Mouse (Mus musculus) MEL (cell line): ENCODE results near the gene Slc5a2. TPM values are rescaled to one million over a fixed set of nuclear protein-coding genes. Genes with fewer than 3 reads are reported as not detected.

Source experiments
- DNase-seq: peaks from one replicate; pipeline ENCODE4 v3.0.0; 2011; ENCODE audit warnings: low read depth, low spot score
- H3K27ac ChIP-seq: 2 replicates; pipeline ENCODE4 v1.5.1; 2012; ENCODE audit warnings: low read depth, mild to moderate bottlenecking, control low read depth, low read length, moderate library complexity; ENCODE audit not compliant: control insufficient read depth
- H3K27me3 ChIP-seq, 2 experiments: fragments of 150-350 bp in 1 of 2; sonication (generic) in 1 of 2; 2 replicates each; pipeline ENCODE4 v1.6.1; 2012; ENCODE audit warnings: low read length in 2 of 2, mild to moderate bottlenecking in 2 of 2, improper control_type of control experiment in 1 of 2, moderate library complexity in 1 of 2; ENCODE audit not compliant: insufficient read depth in 2 of 2, control insufficient read depth in 1 of 2
- H3K36me3 ChIP-seq, 2 experiments: 2 replicates each; pipeline ENCODE4 v1.6.1; 2012 to 2014; ENCODE audit warnings: low read length in 2 of 2, improper control_type of control experiment in 1 of 2, inconsistent platforms in 1 of 2, mild to moderate bottlenecking in 1 of 2; ENCODE audit not compliant: insufficient read depth in 2 of 2, control insufficient read depth in 1 of 2
- H3K4me1 ChIP-seq, 2 experiments: fragments of 150-350 bp in 1 of 2; sonication (generic) in 1 of 2; 2 replicates each; pipeline ENCODE4 v1.6.1; 2012; ENCODE audit warnings: low read length in 2 of 2, improper control_type of control experiment in 1 of 2, mild to moderate bottlenecking in 1 of 2; ENCODE audit not compliant: insufficient read depth in 2 of 2, control insufficient read depth in 1 of 2
- H3K4me3 ChIP-seq, 2 experiments: fragments of 150-350 bp in 1 of 2; sonication (generic) in 1 of 2; 2 replicates each; pipeline ENCODE4 v1.5.1; 2012; ENCODE audit warnings: low read depth in 2 of 2, low read length in 2 of 2, mild to moderate bottlenecking in 2 of 2, moderate library complexity in 2 of 2, control low read depth in 1 of 2, improper control_type of control experiment in 1 of 2; ENCODE audit not compliant: control insufficient read depth in 1 of 2, insufficient read depth in 1 of 2
- H3K79me2 ChIP-seq: 2 replicates; pipeline ENCODE4 v1.6.1; 2012; ENCODE audit warnings: mild to moderate bottlenecking, low read length, moderate library complexity; ENCODE audit not compliant: control insufficient read depth, poor library complexity, insufficient read depth
- H3K9ac ChIP-seq: 2 replicates; pipeline ENCODE4 v1.6.1; 2012; ENCODE audit warnings: low read depth, mild to moderate bottlenecking, control low read depth, low read length, moderate library complexity; ENCODE audit not compliant: control insufficient read depth, poor library complexity, severe bottlenecking
- H3K9me3 ChIP-seq: fragments of 150-350 bp; sonication (generic); replicated peaks from 2 replicates; pipeline ENCODE4 v1.6.1; 2012; ENCODE audit warnings: mild to moderate bottlenecking, low read length, improper control_type of control experiment, moderate library complexity; ENCODE audit not compliant: insufficient read depth
- BHLHE40 ChIP-seq: IDR thresholded peaks from 2 replicates; pipeline ENCODE4 v1.6.1; 2012; ENCODE audit warnings: low read depth, mild to moderate bottlenecking, inconsistent platforms, low read length, improper control_type of control experiment, borderline replicate concordance
- CHD1 ChIP-seq: IDR thresholded peaks from 2 replicates; pipeline ENCODE4 v1.6.1; 2012; ENCODE audit warnings: low read depth, mild to moderate bottlenecking, inconsistent platforms, low read length, improper control_type of control experiment
- CHD2 ChIP-seq: IDR thresholded peaks from 2 replicates; pipeline ENCODE4 v1.6.1; 2011; ENCODE audit warnings: low read length, improper control_type of control experiment
- E2F4 ChIP-seq: IDR thresholded peaks from 2 replicates; pipeline ENCODE4 v1.6.1; 2011; ENCODE audit warnings: low read depth, low read length, improper control_type of control experiment, borderline replicate concordance
- EP300 ChIP-seq, 2 experiments: IDR thresholded peaks; 2 replicates each; pipeline ENCODE4 v1.6.1; 2011; ENCODE audit warnings: improper control_type of control experiment in 2 of 2, low read length in 2 of 2, low read depth in 1 of 2, mild to moderate bottlenecking in 1 of 2
- ETS1 ChIP-seq: IDR thresholded peaks from 2 replicates; pipeline ENCODE4 v1.6.1; 2012; ENCODE audit warnings: low read depth, mild to moderate bottlenecking, inconsistent platforms, low read length, improper control_type of control experiment, moderate library complexity
- GABPA ChIP-seq: IDR thresholded peaks from 2 replicates; pipeline ENCODE4 v1.6.1; 2012; ENCODE audit warnings: low read depth, mild to moderate bottlenecking, inconsistent platforms, low read length, improper control_type of control experiment, moderate library complexity
- GATA1 ChIP-seq: IDR thresholded peaks from 2 replicates; pipeline ENCODE4 v1.6.1; 2011; ENCODE audit warnings: low read depth, low read length, improper control_type of control experiment
- HCFC1 ChIP-seq: IDR thresholded peaks from 2 replicates; pipeline ENCODE4 v1.6.1; 2012; ENCODE audit warnings: low read depth, mild to moderate bottlenecking, inconsistent platforms, low read length, improper control_type of control experiment, moderate library complexity
- JUND ChIP-seq: IDR thresholded peaks from 2 replicates; pipeline ENCODE4 v1.6.1; 2011; ENCODE audit warnings: low read depth, mild to moderate bottlenecking, improper control_type of control experiment, low read length
- MAFK ChIP-seq: IDR thresholded peaks from 2 replicates; pipeline ENCODE4 v1.6.1; 2011; ENCODE audit warnings: low read depth, mild to moderate bottlenecking, low read length, improper control_type of control experiment, borderline replicate concordance
- MAX ChIP-seq: IDR thresholded peaks from 2 replicates; pipeline ENCODE4 v1.6.1; 2011; ENCODE audit warnings: low read length, improper control_type of control experiment
- MAZ ChIP-seq: IDR thresholded peaks from 2 replicates; pipeline ENCODE4 v1.6.1; 2012; ENCODE audit warnings: low read depth, mild to moderate bottlenecking, inconsistent platforms, low read length, improper control_type of control experiment
- MEF2A ChIP-seq: IDR thresholded peaks from 2 replicates; pipeline ENCODE4 v1.6.1; 2014; ENCODE audit warnings: low read depth, mild to moderate bottlenecking, inconsistent platforms, low read length, improper control_type of control experiment; ENCODE audit not compliant: poor library complexity, insufficient replicate concordance, severe bottlenecking; ENCODE audit errors: extremely low read depth
- MXI1 ChIP-seq: IDR thresholded peaks from 2 replicates; pipeline ENCODE4 v1.6.1; 2011; ENCODE audit warnings: mild to moderate bottlenecking, low read depth, low read length, improper control_type of control experiment
- MYB ChIP-seq: IDR thresholded peaks from 2 replicates; pipeline ENCODE4 v1.6.1; 2011; ENCODE audit warnings: mild to moderate bottlenecking, low read depth, low read length, improper control_type of control experiment
- NELFE ChIP-seq: IDR thresholded peaks from 2 replicates; pipeline ENCODE4 v1.6.1; 2011; ENCODE audit warnings: low read depth, low read length, improper control_type of control experiment
- POLR2A ChIP-seq, 2 experiments: IDR thresholded peaks; 2 replicates each; pipeline ENCODE4 v1.6.1; 2011 to 2012; ENCODE audit warnings: low read length in 2 of 2, mild to moderate bottlenecking in 2 of 2, control low read depth in 1 of 2, improper control_type of control experiment in 1 of 2, low read depth in 1 of 2, moderate library complexity in 1 of 2; ENCODE audit not compliant: control insufficient read depth in 1 of 2, insufficient read depth in 1 of 2, poor library complexity in 1 of 2
- POLR2AphosphoS2 ChIP-seq: IDR thresholded peaks from 2 replicates; pipeline ENCODE4 v1.6.1; 2011; ENCODE audit warnings: low read length, improper control_type of control experiment
- POLR2AphosphoS5 ChIP-seq: IDR thresholded peaks from 2 replicates; pipeline ENCODE4 v1.6.1; 2012; ENCODE audit warnings: low read depth, borderline replicate concordance, mild to moderate bottlenecking, inconsistent platforms, low read length, moderate library complexity, mixed read lengths
- RCOR1 ChIP-seq: IDR thresholded peaks from 2 replicates; pipeline ENCODE4 v1.6.1; 2012; ENCODE audit warnings: low read depth, mild to moderate bottlenecking, inconsistent platforms, low read length, improper control_type of control experiment
- SIN3A ChIP-seq: IDR thresholded peaks from 2 replicates; pipeline ENCODE4 v1.6.1; 2012; ENCODE audit warnings: low read length, improper control_type of control experiment, inconsistent platforms
- TBP ChIP-seq: IDR thresholded peaks from 2 replicates; pipeline ENCODE4 v1.8.0; 2011; ENCODE audit warnings: low read depth, low read length, improper control_type of control experiment
- TCF12 ChIP-seq: IDR thresholded peaks from 2 replicates; pipeline ENCODE4 v1.6.1; 2014; ENCODE audit warnings: low read depth, mild to moderate bottlenecking, inconsistent platforms, low read length, improper control_type of control experiment, moderate library complexity
- ZC3H11A ChIP-seq: IDR thresholded peaks from 2 replicates; pipeline ENCODE4 v1.6.1; 2012; ENCODE audit warnings: low read depth, mild to moderate bottlenecking, inconsistent platforms, low read length, improper control_type of control experiment
- ZKSCAN1 ChIP-seq: IDR thresholded peaks from 2 replicates; pipeline ENCODE4 v1.6.1; 2012; ENCODE audit warnings: low read depth, mild to moderate bottlenecking, inconsistent platforms, low read length, improper control_type of control experiment, moderate library complexity
- ZMIZ1 ChIP-seq: IDR thresholded peaks from 2 replicates; pipeline ENCODE4 v1.6.1; 2012; ENCODE audit warnings: low read depth, mild to moderate bottlenecking, inconsistent platforms, low read length, improper control_type of control experiment, moderate library complexity
- polyA plus RNA-seq, 2 experiments: library from polyadenylated mRNA; stranded (reverse) in 1 of 2; unstranded in 1 of 2; fragments of >175 nt in 1 of 2; fragments of >200 nt in 1 of 2; gene quantifications; 2 replicates each; pipeline versions ENCODE4 v1.2.1 to v1.2.4; 2012; ENCODE audit warnings: low replicate concordance in 2 of 2, low read depth in 1 of 2; ENCODE audit not compliant: insufficient read length in 2 of 2, insufficient read depth in 1 of 2, missing spikeins in 1 of 2
- total RNA-seq: library from RNA; depleted of rRNA; stranded (reverse); fragments of 300-350 nt; gene quantifications from 2 replicates; pipeline ENCODE4 v1.2.3, GENCODE M21; 2012

Slc5a2 gene
- total and polyA plus RNA-seq, 3 experiments, result 0.25 to 0.58 TPM; not detected in 1

DNA sequence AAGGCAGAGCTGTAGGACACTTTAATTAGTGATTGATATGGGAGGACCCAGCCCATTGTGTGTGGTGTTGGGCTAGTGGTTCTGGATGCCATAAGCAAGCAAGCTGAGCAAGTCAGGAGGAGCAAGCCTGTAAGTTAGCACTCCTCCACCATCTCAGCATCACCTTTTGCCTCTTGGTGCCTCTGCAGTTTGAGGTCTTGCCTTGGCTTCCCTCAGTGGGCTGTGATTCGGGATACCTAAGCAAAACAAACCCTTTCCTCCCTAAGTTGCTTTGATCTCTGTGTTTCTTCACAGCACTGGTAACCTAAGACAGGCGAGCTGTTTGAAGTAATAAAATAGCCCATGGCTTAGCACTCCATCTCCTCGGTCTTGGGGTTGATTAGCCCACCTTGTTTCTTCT is 45.8 kb downstream of the Slc5a2 start:
- TF ChIP-seq ETS1, result no peak
- TF ChIP-seq ZC3H11A, result no peak
- no peak for TF ChIP-seq EP300 (IDR thresholded peaks at IDR 0.05; ENCODE audit: low read depth in 1 of 2, low read length in 2 of 2)
- TF ChIP-seq ZKSCAN1, result no peak
- TF ChIP-seq CHD1, result no peak
- TF ChIP-seq JUND, result no peak
- no peak for TF ChIP-seq POLR2A (IDR thresholded peaks at IDR 0.05; ENCODE audit: control insufficient read depth in 1 of 2, insufficient read depth in 1 of 2, low read depth in 1 of 2, low read length in 2 of 2, poor library complexity in 1 of 2)
- no peak for TF ChIP-seq GATA1
- no peak for TF ChIP-seq SIN3A
- TF ChIP-seq POLR2AphosphoS2, result no peak
- TF ChIP-seq GABPA, result no peak
- TF ChIP-seq ZMIZ1, result no peak
- TF ChIP-seq MAFK, result no peak
- no peak for TF ChIP-seq MXI1
- TF ChIP-seq HCFC1, result no peak
- no peak for TF ChIP-seq MAX
- no peak for TF ChIP-seq BHLHE40
- no peak for TF ChIP-seq TBP
- no peak for TF ChIP-seq TCF12
- no peak for TF ChIP-seq MEF2A
- TF ChIP-seq, all 39 proteins: peak for 0
- no peak overlapping the region for H3K4me3 ChIP-seq
- no peak overlapping the region for H3K27ac ChIP-seq
- peaks cover 4 to 10% of the 10 kb centered on the region in 2 experiments; a peak in 3 of 4 replicates for H3K4me1 ChIP-seq
- H3K36me3 ChIP-seq, result peaks cover 0 to 13% of the 10 kb centered on the region in 2 experiments; a peak in 2 of 4 replicates
- no peaks in the 10 kb centered on the region for H3K79me2 ChIP-seq
- no peaks in the 10 kb centered on the region for H3K9me3 ChIP-seq
- no peak for DNase-seq
- H3K9ac ChIP-seq, result no peak overlapping the region
- H3K27me3 ChIP-seq, result peaks cover 0 to 2% of the 10 kb centered on the region in 2 experiments; a peak in 1 of 4 replicates

DNA sequence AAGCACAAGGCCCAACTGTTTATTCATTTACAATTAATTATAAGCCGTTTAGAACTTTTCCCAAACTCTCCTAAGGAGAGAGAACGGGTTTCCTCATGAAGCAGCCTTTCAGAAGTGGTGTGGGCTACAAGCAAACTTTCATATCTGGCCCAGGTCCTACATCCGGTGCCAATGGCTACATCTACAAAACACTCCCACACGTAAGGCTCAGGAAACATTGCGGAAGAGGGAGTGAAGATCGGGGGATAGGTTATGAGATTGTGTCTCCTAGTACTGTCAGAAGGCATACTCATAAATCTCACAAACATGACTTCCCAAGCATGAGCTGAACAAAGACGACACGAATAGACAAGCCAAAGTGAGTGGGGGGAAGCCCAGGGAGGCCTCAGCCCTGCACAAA is 46.4 kb downstream of the Slc5a2 start:
- Histone ChIP-seq H3K36me3 (peaks cover 0 to 13% of the 10 kb centered on the region in 2 experiments; a peak in 2 of 4 replicates), H3K4me1 (peaks cover 4 to 10% of the 10 kb centered on the region in 2 experiments; a peak in 3 of 4 replicates), H3K4me3 (no peak overlapping the region), H3K9me3 (no peaks in the 10 kb centered on the region)
- DNase-seq, result no peak
- TF ChIP-seq GABPA (no peak), E2F4 (no peak), MYB (no peak), NELFE (no peak), CHD2 (no peak), ZMIZ1 (no peak), POLR2AphosphoS5 (no peak), MAZ (no peak), ETS1 (no peak), MAFK (no peak), RCOR1 (no peak), MXI1 (no peak), JUND (no peak), SIN3A (no peak)
- TF ChIP-seq, all 39 proteins: peak for 0
- H3K9ac ChIP-seq, result no peak overlapping the region
- no peak overlapping the region for H3K27ac ChIP-seq
- H3K79me2 ChIP-seq, result no peaks in the 10 kb centered on the region
- H3K27me3 ChIP-seq, result peaks cover 0 to 2% of the 10 kb centered on the region in 2 experiments; a peak in 1 of 4 replicates
